Mouse (Mus musculus) hindbrain, embryonic 14.5 days (tissue): ENCODE results near the gene Slc4a5. TPM values are rescaled to one million over a fixed set of nuclear protein-coding genes. Genes with fewer than 3 reads are reported as not detected.
"Not testable (repeated sequence)": the region's sequence is repeated elsewhere in the genome, so short reads cannot be mapped to it uniquely, and the experiment has no call there.

ENCODE experiments used
- ATAC-seq: fragments of 200-750 bp; cut with Nextera tagmentation; 2 replicates; pipeline ENCODE4 v1.8.0; 2017; ENCODE audit warnings: moderate number of reproducible peaks, mild to moderate bottlenecking, moderate TSS enrichment, moderate library complexity; ENCODE audit not compliant: low FRiP score
- DNase-seq: peaks from one replicate; pipeline ENCODE4 v3.0.0-alpha.2; 2015; ENCODE audit warnings: low spot score
- H3K27ac ChIP-seq: fragments of 300-500 bp; sonication (generic); 2 replicates; pipeline ENCODE4 v1.5.1; 2014; ENCODE audit warnings: mild to moderate bottlenecking, moderate library complexity
- H3K27me3 ChIP-seq: fragments of 300-500 bp; sonication (generic); 2 replicates; pipeline ENCODE4 v1.6.1; 2014; ENCODE audit warnings: mild to moderate bottlenecking, low read length, mixed read lengths; ENCODE audit not compliant: control insufficient read depth, insufficient read depth
- H3K36me3 ChIP-seq: fragments of 300-500 bp; sonication (generic); replicated peaks from 2 replicates; pipeline ENCODE4 v1.6.1; 2014; ENCODE audit not compliant: control insufficient read depth, insufficient read depth
- H3K4me1 ChIP-seq: fragments of 300-500 bp; sonication (generic); replicated peaks from 2 replicates; pipeline ENCODE4 v1.6.1; 2014; ENCODE audit warnings: antibody characterized with exemption, low read length, mixed read lengths; ENCODE audit not compliant: control insufficient read depth, insufficient read depth
- H3K4me2 ChIP-seq: fragments of 300-500 bp; sonication (generic); replicated peaks from 2 replicates; pipeline ENCODE4 v1.6.1; 2014; ENCODE audit warnings: mild to moderate bottlenecking, moderate library complexity
- H3K4me3 ChIP-seq: fragments of 300-500 bp; sonication (generic); replicated peaks from 2 replicates; pipeline ENCODE4 v1.5.1; 2014; ENCODE audit warnings: mild to moderate bottlenecking, low read length
- H3K9ac ChIP-seq: fragments of 300-500 bp; sonication (generic); 2 replicates; pipeline ENCODE4 v1.6.1; 2014
- H3K9me3 ChIP-seq: fragments of 300-500 bp; sonication (generic); 2 replicates; pipeline ENCODE4 v1.6.1; 2016; ENCODE audit warnings: low read length; ENCODE audit not compliant: control insufficient read depth
- WGBS: fragments of 180-500 bp; shearing (Covaris S2); extraction: QIAGEN DNeasy Blood & Tissue Kit; methylation state at CpG from one replicate; pipeline ENCODE4 v1.1.7; 2014; 5-methylcytosine and 5-hydroxymethylcytosine counted together
- polyA plus RNA-seq: library from polyadenylated mRNA; unstranded; fragments of >200 nt; fragmentation: Nextera tagmentation; extraction: Ambion mirVana; gene quantifications from 2 replicates; pipeline ENCODE4 v1.2.1, GENCODE M21; 2014

Gene Slc4a5
- polyA plus RNA-seq, 1 experiment from 2014 or later, result 4.8 TPM

DNA sequence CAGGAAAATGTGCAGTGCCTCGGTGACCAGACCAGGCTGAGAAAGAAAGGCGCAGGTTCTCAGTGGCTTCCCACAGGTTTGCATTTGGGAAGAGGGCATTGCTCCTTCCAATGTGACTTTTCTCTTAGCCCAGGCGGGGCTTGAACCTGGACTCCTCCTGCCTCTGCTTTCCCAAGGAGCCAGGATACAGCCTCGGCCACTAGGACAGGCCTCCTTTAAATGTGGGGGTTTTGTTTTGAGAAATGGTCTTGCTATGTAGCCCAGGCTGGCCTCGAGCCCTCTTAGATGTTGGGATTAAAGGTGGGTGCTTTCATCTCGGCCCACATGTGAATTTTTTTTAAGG is 106.7 kb downstream of the Slc4a5 start:
- DNase-seq (peak; percentile 24), ATAC-seq (no peak; the same call in none of the 2 replicates)
- 10% methylated on average over 6 of the region's 6 CpGs for WGBS
- H3K27ac ChIP-seq, result peak overlapping the region; percentile 85
- no peaks in the 10 kb centered on the region for H3K27me3 ChIP-seq
- H3K4me3 ChIP-seq, result peak overlapping the region; percentile 74
- H3K36me3 ChIP-seq, result peaks cover 22% of the 10 kb centered on the region
- H3K4me2 ChIP-seq, result peak overlapping the region; percentile 75
- H3K9me3 ChIP-seq, result no peaks in the 10 kb centered on the region
- H3K9ac ChIP-seq, result peak overlapping the region; percentile 87
- peaks cover 18% of the 10 kb centered on the region for H3K4me1 ChIP-seq

DNA sequence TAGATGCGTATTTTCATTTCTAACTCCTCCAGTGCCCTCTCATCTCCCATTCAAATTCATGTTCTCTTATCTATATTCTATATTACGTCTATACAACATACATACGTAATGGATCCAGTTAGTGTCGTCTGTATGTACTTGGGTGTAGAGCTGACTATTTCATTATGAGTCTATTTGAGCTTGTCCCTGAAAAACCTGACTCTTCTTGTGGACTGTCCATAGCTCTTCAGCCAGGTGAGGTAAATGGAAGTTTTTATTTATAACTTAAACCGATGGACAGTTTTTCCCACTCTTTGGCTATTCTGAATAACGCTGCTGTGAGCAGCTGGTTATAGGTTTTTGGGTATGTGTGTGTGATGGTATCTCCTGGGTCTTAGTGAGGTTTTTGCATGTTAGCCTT is 107.1 kb downstream of the Slc4a5 start:
- Histone ChIP-seq H3K27me3 (no peaks in the 10 kb centered on the region), H3K4me2 (peak overlapping the region; percentile 75), H3K9ac (peak overlapping the region; percentile 87), H3K4me3 (peak overlapping the region; percentile 74), H3K36me3 (peaks cover 25% of the 10 kb centered on the region), H3K4me1 (peaks cover 18% of the 10 kb centered on the region), H3K9me3 (no peaks in the 10 kb centered on the region), H3K27ac (no peak overlapping the region)
- ATAC-seq (no peak), DNase-seq (no peak)
- 73% methylated on average over 6 of the region's 6 CpGs for WGBS

- DNase-seq, result no peak
- peaks cover 18% of the 10 kb centered on the region for H3K4me1 ChIP-seq
- 87% methylated on average over 3 of the region's 3 CpGs for WGBS
- H3K27me3 ChIP-seq, result no peaks in the 10 kb centered on the region
- H3K9me3 ChIP-seq, result no peaks in the 10 kb centered on the region
- H3K9ac ChIP-seq, result no peak overlapping the region
- H3K4me2 ChIP-seq, result peak overlapping the region; percentile 75; the same call in 1 of the 2 replicates
- peaks cover 34% of the 10 kb centered on the region for H3K36me3 ChIP-seq
- ATAC-seq, result no peak
- no peak overlapping the region for H3K27ac ChIP-seq
- 0 out of 2 replicates have a peak overlapping the region, but pooled peaks have one; percentile 74 for H3K4me3 ChIP-seq
These were observed 108.1 kb downstream of the Slc4a5 start for GRCm38 (mm10) chr6:83327591-83328190.

- no peak for ATAC-seq
- no peaks in the 10 kb centered on the region for H3K27me3 ChIP-seq
- no peaks in the 10 kb centered on the region for H3K4me1 ChIP-seq
- no peak overlapping the region for H3K9ac ChIP-seq
- H3K4me3 ChIP-seq, result no peak overlapping the region
- DNase-seq, result no peak
- H3K9me3 ChIP-seq, result no peaks in the 10 kb centered on the region
- no peak overlapping the region for H3K4me2 ChIP-seq
- WGBS, result 84% methylated on average over 3 of the region's 3 CpGs
- H3K36me3 ChIP-seq, result peaks cover 63% of the 10 kb centered on the region
- H3K27ac ChIP-seq, result no peak overlapping the region
These were observed 121.8 kb downstream of the Slc4a5 start for GRCm38 (mm10) chr6:83341387-83341786.

GRCm38 (mm10) chr6:83342957-83343356 is 123.3 kb downstream of the Slc4a5 start:
- no peaks in the 10 kb centered on the region for H3K4me1 ChIP-seq
- no peak overlapping the region for H3K4me2 ChIP-seq
- DNase-seq (no peak), ATAC-seq (no peak)
- H3K36me3 ChIP-seq, result peaks cover 56% of the 10 kb centered on the region
- H3K9me3 ChIP-seq, result no peaks in the 10 kb centered on the region
- 94% methylated on average over 2 of the region's 2 CpGs for WGBS
- H3K9ac ChIP-seq, result no peak overlapping the region
- no peak overlapping the region for H3K4me3 ChIP-seq
- no peaks in the 10 kb centered on the region for H3K27me3 ChIP-seq
- H3K27ac ChIP-seq, result no peak overlapping the region

GRCm38 (mm10) chr6:83345285-83345684 is 125.7 kb downstream of the Slc4a5 start:
- not testable (repeated sequence) for H3K4me2 ChIP-seq, DNase-seq, H3K9me3 ChIP-seq, H3K4me3 ChIP-seq, H3K4me1 ChIP-seq, H3K9ac ChIP-seq, H3K27me3 ChIP-seq, ATAC-seq, H3K27ac ChIP-seq
- WGBS, result 95% methylated on average over 8 of the region's 8 CpGs
- H3K36me3 ChIP-seq, result peaks cover 32% of the 10 kb centered on the region

DNA sequence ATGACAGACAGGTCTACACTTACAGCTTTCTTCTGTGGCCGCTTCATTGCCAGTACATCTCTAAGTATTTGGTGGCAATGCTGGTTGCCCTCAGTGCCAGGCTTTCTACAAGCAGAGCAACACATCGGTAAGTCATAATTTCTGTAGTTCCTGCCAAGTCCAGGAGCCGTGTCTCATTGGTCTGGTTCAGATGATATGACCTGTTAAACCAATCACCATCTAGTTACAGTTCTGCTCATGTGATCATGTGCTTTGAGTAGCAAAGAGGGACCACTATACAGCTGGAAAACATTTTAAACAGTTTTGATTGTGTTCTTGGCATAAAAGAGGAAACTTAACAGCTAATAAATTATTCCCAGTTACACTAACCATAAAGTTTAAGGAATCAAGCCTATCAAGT is 128.3 kb downstream of the Slc4a5 start:
- DNase-seq, result no peak
- Histone ChIP-seq H3K27me3 (no peaks in the 10 kb centered on the region), H3K4me1 (peaks cover 11% of the 10 kb centered on the region), H3K4me2 (no peak overlapping the region), H3K27ac (no peak overlapping the region), H3K36me3 (peaks cover 11% of the 10 kb centered on the region), H3K9ac (no peak overlapping the region), H3K4me3 (no peak overlapping the region), H3K9me3 (no peaks in the 10 kb centered on the region)
- ATAC-seq, result no peak
- 94% methylated on average over 3 of the region's 3 CpGs for WGBS

DNA sequence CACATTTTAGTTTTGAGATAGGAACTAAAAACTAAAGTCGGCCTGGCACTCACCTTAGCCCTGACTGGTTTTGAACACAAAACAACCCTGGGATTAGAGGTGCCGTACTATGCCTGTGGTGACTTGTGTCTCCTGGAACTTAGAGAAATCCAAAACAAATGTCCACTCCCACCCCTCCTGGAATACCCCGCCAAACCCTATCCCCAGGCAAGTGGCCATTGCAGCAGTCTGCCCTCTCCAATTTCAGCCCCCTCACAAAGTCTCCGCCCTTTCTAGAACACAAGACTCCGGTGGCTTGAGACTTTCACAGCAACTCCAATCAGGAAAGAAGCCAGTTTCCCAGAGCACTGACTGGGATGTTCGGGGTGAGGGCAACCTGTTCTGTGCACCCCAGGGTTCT is 129.2 kb downstream of the Slc4a5 start, which contains the start of gene Bola3:
Bola3 (plus strand) TSS at position 275 of the 400 bp plus-strand sequence.
- Histone ChIP-seq H3K4me1 (peaks cover 11% of the 10 kb centered on the region), H3K9ac (peak within 1 kb of the TSS; percentile 96), H3K27me3 (no peaks in the 10 kb centered on the region), H3K36me3 (peaks cover 14% of the 10 kb centered on the region), H3K4me3 (peak within 1 kb of the TSS; percentile 93), H3K27ac (peak within 1 kb of the TSS; percentile 74), H3K9me3 (no peaks in the 10 kb centered on the region), H3K4me2 (peak within 1 kb of the TSS; percentile 90)
- DNase-seq (no peak), ATAC-seq (no peak)
- 29% methylated on average over 6 of the region's 6 CpGs for WGBS

GRCm38 (mm10) chr6:83349274-83349958 is 129.8 kb downstream of the Slc4a5 start:
- H3K4me3 ChIP-seq, result peak overlapping the region; percentile 93
- peak overlapping the region; percentile 96 for H3K9ac ChIP-seq
- peaks cover 11% of the 10 kb centered on the region for H3K4me1 ChIP-seq
- ATAC-seq (peak; percentile 92), DNase-seq (peak; percentile 83)
- no peaks in the 10 kb centered on the region for H3K9me3 ChIP-seq
- peak overlapping the region; percentile 90 for H3K4me2 ChIP-seq
- H3K36me3 ChIP-seq, result peaks cover 19% of the 10 kb centered on the region
- whole genome bisulfite sequencing, result under 1% methylated on average over 50 of the region's 53 CpGs
- H3K27me3 ChIP-seq, result no peaks in the 10 kb centered on the region
- peak overlapping the region; percentile 74 for H3K27ac ChIP-seq
